Mouse (Mus musculus) midbrain, postnatal 0 days (tissue): ENCODE data around the gene Lamtor3. TPM values are rescaled to one million over a fixed set of nuclear protein-coding genes. Genes with fewer than 3 reads are reported as not detected.
A peak's percentile ranks its signal among the peaks of the same experiment; 100 is the strongest.

ENCODE experiments used
- ATAC-seq: fragments of 200-750 bp; cut with Nextera tagmentation; 2 replicates; pipeline ENCODE4 v1.8.0; 2017; ENCODE audit warnings: moderate number of reproducible peaks, mild to moderate bottlenecking, moderate TSS enrichment, moderate library complexity; ENCODE audit not compliant: low FRiP score
- DNase-seq: peaks from one replicate; pipeline ENCODE4 v3.0.0-alpha.2; 2015; ENCODE audit warnings: low spot score
- H3K27ac ChIP-seq: fragments of 300-500 bp; sonication (generic); 2 replicates; pipeline ENCODE4 v1.5.1; 2014; ENCODE audit warnings: low read depth, mild to moderate bottlenecking, low read length, mixed read lengths
- H3K27me3 ChIP-seq: fragments of 300-500 bp; sonication (generic); 2 replicates; pipeline ENCODE4 v1.6.1; 2014; ENCODE audit warnings: low read length, control low read depth, mixed read lengths; ENCODE audit not compliant: insufficient read depth
- H3K36me3 ChIP-seq: fragments of 300-500 bp; sonication (generic); 2 replicates; pipeline ENCODE4 v1.6.1; 2014; ENCODE audit warnings: low read length, control low read depth, mixed read lengths; ENCODE audit not compliant: insufficient read depth
- H3K4me1 ChIP-seq: fragments of 300-500 bp; sonication (generic); 2 replicates; pipeline ENCODE4 v1.6.1; 2014; ENCODE audit warnings: mild to moderate bottlenecking, control low read depth, antibody characterized with exemption, low read length, mixed read lengths; ENCODE audit not compliant: insufficient read depth
- H3K4me2 ChIP-seq: fragments of 300-500 bp; sonication (generic); 2 replicates; pipeline ENCODE4 v1.6.1; 2014; ENCODE audit warnings: low read depth, mild to moderate bottlenecking, low read length, mixed read lengths; ENCODE audit not compliant: poor library complexity, severe bottlenecking
- H3K4me3 ChIP-seq: fragments of 300-500 bp; sonication (generic); 2 replicates; pipeline ENCODE4 v1.5.1; 2014; ENCODE audit warnings: low read depth, mild to moderate bottlenecking, low read length, moderate library complexity
- H3K9ac ChIP-seq: fragments of 300-500 bp; sonication (generic); replicated peaks from 2 replicates; pipeline ENCODE4 v1.6.1; 2014; ENCODE audit warnings: mild to moderate bottlenecking, low read length, moderate library complexity, mixed read lengths; ENCODE audit not compliant: poor library complexity, severe bottlenecking
- H3K9me3 ChIP-seq: fragments of 300-500 bp; sonication (generic); 2 replicates; pipeline ENCODE4 v1.6.1; 2016; ENCODE audit warnings: low read length, control low read depth
- CTCF ChIP-seq: IDR thresholded peaks from 2 replicates; pipeline ENCODE4 v1.5.1; 2016; ENCODE audit warnings: antibody characterized with exemption, mild to moderate bottlenecking
- WGBS: fragments of 180-500 bp; shearing (Covaris S2); extraction: QIAGEN DNeasy Blood & Tissue Kit; methylation state at CpG from one replicate; pipeline ENCODE4 v1.1.7; 2014; 5-methylcytosine and 5-hydroxymethylcytosine counted together
- polyA plus RNA-seq: library from polyadenylated mRNA; unstranded; fragments of >200 nt; fragmentation: Nextera tagmentation; extraction: Ambion mirVana; gene quantifications from 2 replicates; pipeline ENCODE4 v1.2.1, GENCODE M21; 2015
- total RNA-seq: library from RNA; depleted of rRNA; stranded (reverse); fragments of >200 nt; gene quantifications from 2 replicates; pipeline ENCODE4 v1.2.3, GENCODE M21; 2014

The Lamtor3 gene
- total and polyA plus RNA-seq, 2 experiments from 2014 or later, result 97.7 to 113 TPM

DNA sequence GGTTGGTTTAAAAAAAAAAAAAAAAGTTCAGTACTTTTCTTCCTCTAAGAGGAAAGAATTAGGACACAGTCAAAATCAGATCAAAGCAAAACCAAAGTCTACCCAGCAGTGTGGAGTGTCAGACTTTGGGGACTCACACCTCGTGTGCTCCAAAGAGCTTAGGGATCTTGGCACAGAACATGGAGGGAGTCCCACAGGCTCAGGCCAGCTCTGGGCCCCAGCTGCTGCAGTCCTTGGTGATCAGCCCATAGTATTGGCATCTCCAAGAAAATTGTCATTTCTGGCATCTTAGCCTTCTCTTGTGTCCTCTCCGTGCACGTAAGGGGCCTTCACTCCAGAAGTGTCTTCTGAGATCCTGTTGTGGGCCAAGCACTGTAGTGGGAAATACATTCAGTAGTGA, 27.2 kb upstream of the Lamtor3 start:
- Histone ChIP-seq H3K9ac (no peak overlapping the region), H3K36me3 (peaks cover 16% of the 10 kb centered on the region), H3K27me3 (no peaks in the 10 kb centered on the region), H3K4me1 (no peaks in the 10 kb centered on the region), H3K9me3 (no peaks in the 10 kb centered on the region), H3K4me3 (no peak overlapping the region), H3K27ac (no peak overlapping the region), H3K4me2 (no peak overlapping the region)
- ATAC-seq, result no peak
- TF ChIP-seq CTCF, result no peak
- DNase-seq, result no peak
- WGBS, result 68% methylated on average over 3 of the region's 3 CpGs

DNA sequence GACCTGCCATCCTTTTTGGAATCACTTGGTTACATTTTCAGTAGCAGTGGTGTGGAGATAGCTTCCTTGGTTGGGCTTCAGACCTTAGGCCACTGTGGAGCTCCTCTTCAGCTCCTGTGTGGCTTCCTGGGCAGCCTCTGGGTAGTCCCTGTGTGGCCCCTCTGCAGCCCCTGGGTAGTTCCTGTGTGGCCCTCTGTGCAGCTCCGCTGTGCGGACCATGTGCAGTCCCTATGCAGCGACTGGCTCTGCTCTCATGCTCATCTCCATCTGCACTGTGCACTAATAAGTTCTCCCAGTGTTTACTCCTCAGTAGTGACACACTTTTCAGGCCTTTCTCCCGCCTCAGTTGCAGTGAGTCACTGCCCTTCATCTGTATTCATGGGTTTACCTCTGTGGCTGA, 26.2 kb upstream of the Lamtor3 start:
- no peak overlapping the region for H3K27ac ChIP-seq
- no peak overlapping the region for H3K4me2 ChIP-seq
- WGBS, result 94% methylated on average over 4 of the region's 4 CpGs
- DNase-seq, result no peak
- ATAC-seq, result no peak
- H3K36me3 ChIP-seq, result peaks cover 15% of the 10 kb centered on the region
- no peaks in the 10 kb centered on the region for H3K9me3 ChIP-seq
- H3K27me3 ChIP-seq, result no peaks in the 10 kb centered on the region
- TF ChIP-seq CTCF, result no peak
- H3K4me1 ChIP-seq, result no peaks in the 10 kb centered on the region
- no peak overlapping the region for H3K9ac ChIP-seq
- H3K4me3 ChIP-seq, result no peak overlapping the region

DNA sequence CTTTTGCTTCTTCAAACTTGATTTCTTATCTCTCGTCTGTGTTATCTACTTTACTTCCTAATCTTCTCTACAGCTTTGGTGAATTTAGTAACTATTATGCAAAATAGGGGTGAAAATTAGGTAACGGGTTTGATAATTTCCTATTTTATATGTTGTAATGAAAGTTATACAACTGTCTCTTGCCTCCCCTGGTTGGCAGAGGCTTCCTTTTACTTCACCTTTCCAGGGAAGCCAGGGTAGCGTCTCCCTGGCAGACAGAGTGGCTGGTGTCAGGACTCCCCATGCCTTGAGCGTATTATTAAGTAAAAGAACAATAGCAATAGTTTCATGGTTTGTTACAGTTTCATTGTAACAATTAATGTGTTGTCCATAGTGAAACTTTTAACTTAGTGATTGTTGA, 24.5 kb upstream of the Lamtor3 start:
- DNase-seq (no peak), ATAC-seq (no peak)
- no peak for TF ChIP-seq CTCF
- WGBS, result 75% methylated on average over 4 of the region's 4 CpGs
- H3K27ac ChIP-seq, result no peak overlapping the region
- peaks cover 27% of the 10 kb centered on the region for H3K36me3 ChIP-seq
- H3K9ac ChIP-seq, result no peak overlapping the region
- no peak overlapping the region for H3K4me2 ChIP-seq
- H3K9me3 ChIP-seq, result no peaks in the 10 kb centered on the region
- H3K4me1 ChIP-seq, result no peaks in the 10 kb centered on the region
- no peaks in the 10 kb centered on the region for H3K27me3 ChIP-seq
- no peak overlapping the region for H3K4me3 ChIP-seq

DNA sequence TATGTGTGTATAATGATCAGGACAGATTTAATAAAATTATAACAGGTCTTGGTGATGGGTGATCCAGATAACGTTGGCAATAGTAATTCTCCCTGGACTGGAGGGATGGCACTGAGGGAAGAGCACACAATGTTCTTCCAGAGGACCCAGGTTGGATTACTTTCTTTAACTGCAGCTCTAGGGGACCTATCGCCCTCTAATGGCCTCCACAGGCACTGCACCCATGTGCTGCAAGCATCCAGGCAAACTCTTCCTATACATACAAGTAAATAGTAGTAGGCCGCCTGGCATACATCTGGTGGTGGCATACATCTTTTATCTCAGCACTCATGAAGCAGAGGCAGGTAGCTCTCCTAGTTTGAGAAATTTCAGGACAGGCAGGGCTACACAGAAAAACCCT, 23.1 kb upstream of the Lamtor3 start:
- no peak for ATAC-seq

DNA sequence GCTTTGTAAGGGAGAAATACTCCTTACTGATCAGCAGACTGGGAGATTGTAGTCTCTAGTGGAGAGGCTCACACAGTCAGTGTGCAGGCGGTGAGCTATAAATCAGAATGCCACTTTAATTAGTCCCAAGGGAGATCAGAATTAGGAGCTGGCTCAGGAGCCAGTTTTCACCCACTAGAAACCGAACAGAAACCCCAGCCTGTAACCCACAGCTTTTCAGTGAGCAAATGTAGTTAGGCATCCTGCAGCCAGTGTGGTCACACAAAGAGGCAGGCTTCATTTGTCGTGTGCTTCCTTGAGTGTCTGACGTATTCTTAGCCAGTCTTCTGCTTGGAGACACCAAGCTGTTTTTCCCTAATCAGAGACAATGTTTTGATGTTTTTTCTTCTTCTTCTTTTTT, 21.9 kb upstream of the Lamtor3 start:
- DNase-seq (no peak), ATAC-seq (no peak)
- no peak overlapping the region for H3K9ac ChIP-seq
- H3K9me3 ChIP-seq, result no peaks in the 10 kb centered on the region
- H3K4me3 ChIP-seq, result no peak overlapping the region
- H3K27me3 ChIP-seq, result no peaks in the 10 kb centered on the region
- no peaks in the 10 kb centered on the region for H3K4me1 ChIP-seq
- H3K4me2 ChIP-seq, result no peak overlapping the region
- no peak for TF ChIP-seq CTCF
- peaks cover 18% of the 10 kb centered on the region for H3K36me3 ChIP-seq
- 82% methylated on average over 4 of the region's 4 CpGs for WGBS
- H3K27ac ChIP-seq, result no peak overlapping the region

More for the DNA sequence above, 23.1 kb upstream of the Lamtor3 start:
- no peak overlapping the region for H3K4me2 ChIP-seq
- 88% methylated on average over 3 of the region's 3 CpGs for WGBS
- H3K9ac ChIP-seq, result no peak overlapping the region
- H3K27ac ChIP-seq, result no peak overlapping the region
- H3K27me3 ChIP-seq, result no peaks in the 10 kb centered on the region
- peak; percentile 51 for TF ChIP-seq CTCF
- no peak for DNase-seq
- no peaks in the 10 kb centered on the region for H3K9me3 ChIP-seq
- no peak overlapping the region for H3K4me3 ChIP-seq
- H3K4me1 ChIP-seq, result no peaks in the 10 kb centered on the region
- peaks cover 18% of the 10 kb centered on the region for H3K36me3 ChIP-seq

DNA sequence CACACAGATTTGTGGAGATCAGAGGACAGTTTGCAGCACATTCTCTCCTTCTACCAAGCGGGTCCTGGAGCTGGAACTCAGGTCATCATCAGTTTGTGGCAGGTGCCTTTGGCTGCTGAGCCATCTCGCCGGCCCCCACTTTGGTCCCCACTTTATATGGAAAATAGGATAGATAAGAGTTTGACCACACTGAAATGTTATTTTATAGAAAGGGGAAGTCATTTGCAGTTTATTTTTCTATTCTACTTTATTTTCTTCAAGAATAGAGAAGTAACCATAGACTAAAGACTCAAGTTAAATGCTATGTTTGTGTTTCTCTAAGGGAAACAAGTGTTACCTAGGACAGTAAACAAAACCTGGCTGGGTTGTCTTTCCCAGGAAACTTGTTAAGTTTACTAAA, 21.4 kb upstream of the Lamtor3 start:
- H3K9me3 ChIP-seq, result no peaks in the 10 kb centered on the region
- H3K27ac ChIP-seq, result no peak overlapping the region
- TF ChIP-seq CTCF, result no peak
- no peak overlapping the region for H3K4me2 ChIP-seq
- H3K4me3 ChIP-seq, result no peak overlapping the region
- H3K36me3 ChIP-seq, result peaks cover 19% of the 10 kb centered on the region
- 96% methylated on average over 3 of the region's 3 CpGs for WGBS
- H3K9ac ChIP-seq, result no peak overlapping the region
- H3K27me3 ChIP-seq, result no peaks in the 10 kb centered on the region
- no peaks in the 10 kb centered on the region for H3K4me1 ChIP-seq
- DNase-seq (no peak), ATAC-seq (no peak)

DNA sequence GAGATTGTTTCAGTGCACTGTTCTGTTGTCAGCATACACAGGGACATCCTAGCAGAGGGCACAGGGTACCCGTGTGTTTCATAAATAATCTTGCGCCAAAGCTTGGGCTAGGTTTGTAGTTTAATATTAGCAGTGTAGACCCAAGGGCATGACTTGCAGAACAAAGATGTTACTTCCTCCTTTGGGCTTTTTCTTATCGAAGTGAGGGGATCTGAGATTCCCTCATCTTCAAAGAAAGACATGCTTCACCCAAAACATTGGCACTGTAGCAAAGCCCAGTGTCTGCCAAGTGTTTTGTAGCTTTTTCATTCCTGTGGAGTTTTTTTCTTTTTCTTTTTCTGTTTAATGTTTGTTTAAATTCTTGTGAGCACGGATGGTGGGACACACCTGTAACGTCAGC, 20.6 kb upstream of the Lamtor3 start:
- Histone ChIP-seq H3K4me2 (no peak overlapping the region), H3K36me3 (peaks cover 24% of the 10 kb centered on the region), H3K9ac (no peak overlapping the region), H3K4me3 (no peak overlapping the region), H3K9me3 (no peaks in the 10 kb centered on the region), H3K27ac (no peak overlapping the region), H3K4me1 (no peaks in the 10 kb centered on the region), H3K27me3 (no peaks in the 10 kb centered on the region)
- no peak for DNase-seq
- ATAC-seq, result no peak
- WGBS, result 85% methylated on average over 5 of the region's 5 CpGs
- no peak for TF ChIP-seq CTCF
